Comparison of ENCODE assay signal across 30 mouse cellular contexts in genomic region chr10:127250810-127251209, GRCm38 (mm10).
"Had no signal": no experiment of that assay in that cellular context is flagged by ENCODE, and none has a peak within 500 bp of the region (broad histone marks: within the 10 kb centered on the region; RNA-seq: fewer than 3 reads in every experiment).

No protein-coding gene starts in this region.

- DNase-seq: liver; liver, embryonic 13.5 days; liver, postnatal 0 days; lung, adult 18-20 months; lung, adult 2 months; lung, embryonic 14.5 days; lung, postnatal 10 days; lung, postnatal 14 days; lung, postnatal 36 days; lung, postnatal 4 days; midbrain, embryonic 14.5 days had no signal

- H3K36me3 ChIP-seq: limb, embryonic 10.5 days; limb, embryonic 12.5 days; limb, embryonic 13.5 days; limb, embryonic 15.5 days; liver, embryonic 12.5 days; liver, embryonic 13.5 days; liver, embryonic 15.5 days; lung, embryonic 15.5 days had no signal

- H3K4me1 ChIP-seq: limb, embryonic 12.5 days; limb, embryonic 13.5 days; limb, embryonic 15.5 days; liver, embryonic 12.5 days; liver, embryonic 13.5 days; liver, embryonic 15.5 days; lung, embryonic 15.5 days; midbrain, embryonic 12.5 days; midbrain, embryonic 15.5 days; neural tube, embryonic 12.5 days had no signal

- H3K27ac ChIP-seq: limb, embryonic 10.5 days; limb, embryonic 12.5 days; limb, embryonic 13.5 days; limb, embryonic 15.5 days; liver, embryonic 12.5 days; liver, embryonic 13.5 days; liver, embryonic 14.5 days; liver, embryonic 15.5 days; lung, embryonic 15.5 days; macrophage; midbrain, embryonic 10.5 days; midbrain, embryonic 12.5 days; midbrain, embryonic 13.5 days; midbrain, embryonic 15.5 days; neural tube, embryonic 12.5 days; neural tube, embryonic 13.5 days had no signal

- H3K27me3 ChIP-seq: limb, embryonic 12.5 days; limb, embryonic 13.5 days; limb, embryonic 15.5 days; lung, embryonic 15.5 days; midbrain, embryonic 12.5 days; midbrain, embryonic 13.5 days; midbrain, embryonic 15.5 days; neural tube, embryonic 12.5 days; neural tube, embryonic 13.5 days had no signal

- ATAC-seq: liver, embryonic 12.5 days; liver, postnatal 0 days; lung, postnatal 0 days; midbrain, embryonic 13.5 days; midbrain, embryonic 15.5 days; midbrain, embryonic 16.5 days had no signal

- H3K9me3 ChIP-seq: limb, embryonic 10.5 days; limb, embryonic 12.5 days; limb, embryonic 13.5 days; limb, embryonic 15.5 days; liver, embryonic 12.5 days; liver, embryonic 13.5 days; liver, embryonic 15.5 days; lung, embryonic 15.5 days; megakaryocyte, embryonic 14.5 days; midbrain, embryonic 10.5 days; midbrain, embryonic 12.5 days; midbrain, embryonic 13.5 days; midbrain, embryonic 15.5 days; neural tube, embryonic 12.5 days; neural tube, embryonic 13.5 days had no signal

- H3K4me3 ChIP-seq: limb, embryonic 10.5 days; limb, embryonic 12.5 days; limb, embryonic 13.5 days; limb, embryonic 15.5 days; liver, embryonic 12.5 days; liver, embryonic 13.5 days; liver, embryonic 15.5 days; lung, embryonic 15.5 days; megakaryocyte, embryonic 14.5 days; midbrain, embryonic 10.5 days; midbrain, embryonic 12.5 days; midbrain, embryonic 13.5 days; midbrain, embryonic 15.5 days; myocyte; neural tube, embryonic 12.5 days; neural tube, embryonic 13.5 days had no signal
